Mouse (Mus musculus): ENCODE measurements around the gene 1110059E24Rik. TPM values are rescaled to one million over a fixed set of nuclear protein-coding genes. Genes with fewer than 3 reads are reported as not detected.

The 1110059E24Rik gene
- polyA plus RNA-seq, 2 experiments: 35.0 to 55.0 TPM

DNA sequence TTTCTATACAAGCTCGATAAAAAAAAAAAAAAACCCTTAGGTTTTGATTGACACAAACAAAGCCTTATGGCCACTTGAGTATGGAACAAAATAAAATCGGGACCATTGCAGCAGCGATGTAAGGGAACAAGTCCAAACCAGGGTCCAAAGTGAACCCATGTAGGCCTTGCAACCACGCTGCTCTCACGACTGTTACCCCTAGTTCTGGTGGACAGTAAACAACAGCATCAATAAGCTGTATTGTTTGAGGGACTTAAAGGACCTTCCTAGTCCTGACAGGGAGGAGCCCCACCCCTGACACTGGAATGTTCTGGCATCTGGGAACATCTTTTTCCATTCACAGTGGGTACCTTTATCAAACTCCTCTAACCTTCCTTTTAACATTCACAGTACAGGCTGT, 68.8 kb downstream of the 1110059E24Rik start:
- H3K4me1 ChIP-seq (ENCODE audit: control insufficient read depth, insufficient read depth, low read length): no peaks in the 10 kb centered on the region
- no peak for ATAC-seq (ENCODE audit: low FRiP score, low read depth)
- H3K27ac ChIP-seq (replicated peaks; ENCODE audit: low read depth, low read length): no peak overlapping the region
- no peak overlapping the region for H3K4me2 ChIP-seq (replicated peaks; ENCODE audit: low read depth, low read length, severe bottlenecking)
- H3K27me3 ChIP-seq (ENCODE audit: control insufficient read depth, insufficient read depth, low read length): no peaks in the 10 kb centered on the region
- H3K36me3 ChIP-seq (ENCODE audit: control insufficient read depth, insufficient read depth, low read length): no peaks in the 10 kb centered on the region
- WGBS: 78% methylated on average over 5 of the region's 5 CpGs
- no peak overlapping the region for H3K9ac ChIP-seq (ENCODE audit: low read depth, low read length, severe bottlenecking)
- TF ChIP-seq POLR2A (IDR thresholded peaks at IDR 0.05; ENCODE audit: borderline replicate concordance, extremely low read depth, insufficient read depth, insufficient read length): no peak
- H3K9me3 ChIP-seq (ENCODE audit: control insufficient read depth, low read length): no peaks in the 10 kb centered on the region
- H3K4me3 ChIP-seq (replicated peaks; ENCODE audit: low read length): no peak overlapping the region
- DNase-seq (ENCODE audit: low spot score): no peak

DNA sequence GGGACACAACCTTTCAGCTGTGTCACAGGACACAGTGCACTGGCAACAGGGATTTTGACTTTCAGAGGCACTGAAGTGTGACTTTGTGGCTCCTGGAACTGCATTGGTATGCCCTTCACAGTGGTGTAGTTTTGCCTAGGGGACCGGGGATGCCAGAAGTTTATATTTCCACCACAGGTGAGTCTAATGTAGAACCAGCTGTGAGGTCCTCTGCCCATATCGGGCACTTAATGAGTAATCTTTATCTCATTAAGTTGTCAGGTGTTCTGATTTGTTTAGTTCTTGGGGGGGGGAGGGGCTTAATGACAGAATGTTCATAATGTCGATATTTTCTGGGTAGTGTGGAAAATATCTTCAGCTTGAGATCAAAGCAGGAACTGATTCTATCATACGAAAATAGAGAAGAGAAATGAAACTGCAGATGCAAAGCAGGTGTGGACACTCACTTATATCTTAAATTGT, 69.2 kb downstream of the 1110059E24Rik start:
- no peak for TF ChIP-seq POLR2A (IDR thresholded peaks at IDR 0.05; ENCODE audit: borderline replicate concordance, extremely low read depth, insufficient read depth, insufficient read length)
- Histone ChIP-seq H3K4me1 (ENCODE audit: control insufficient read depth, insufficient read depth, low read length) (no peaks in the 10 kb centered on the region), H3K4me3 (replicated peaks; ENCODE audit: low read length) (no peak overlapping the region), H3K9me3 (ENCODE audit: control insufficient read depth, low read length) (no peaks in the 10 kb centered on the region), H3K4me2 (replicated peaks; ENCODE audit: low read depth, low read length, severe bottlenecking) (no peak overlapping the region), H3K27me3 (ENCODE audit: control insufficient read depth, insufficient read depth, low read length) (no peaks in the 10 kb centered on the region), H3K27ac (replicated peaks; ENCODE audit: low read depth, low read length) (no peak overlapping the region), H3K9ac (ENCODE audit: low read depth, low read length, severe bottlenecking) (no peak overlapping the region), H3K36me3 (ENCODE audit: control insufficient read depth, insufficient read depth, low read length) (no peaks in the 10 kb centered on the region)
- ATAC-seq (ENCODE audit: low FRiP score, low read depth): no peak
- DNase-seq (ENCODE audit: low spot score): no peak
- 76% methylated on average over 4 of the region's 4 CpGs for WGBS

DNA sequence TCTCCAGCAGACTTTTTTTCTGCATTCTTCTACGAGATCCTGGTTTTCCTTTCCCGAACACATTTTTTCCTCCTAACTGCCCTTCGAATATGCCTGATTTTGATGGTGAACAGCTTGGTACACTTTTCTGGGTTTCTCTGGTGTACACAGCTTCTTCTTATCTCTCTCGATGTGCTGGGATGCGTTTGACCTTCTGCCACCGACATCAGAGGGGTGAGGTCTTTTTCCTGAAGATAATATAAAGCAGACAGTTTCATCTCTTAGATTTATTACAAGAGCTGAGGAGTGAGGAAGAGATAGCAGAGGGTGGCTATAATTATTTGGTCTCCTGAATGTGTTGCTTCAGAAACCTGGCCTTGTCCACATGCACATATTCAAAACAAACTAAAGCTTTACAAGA, 71.4 kb downstream of the 1110059E24Rik start:
- H3K36me3 ChIP-seq (ENCODE audit: control insufficient read depth, insufficient read depth, low read length): no peaks in the 10 kb centered on the region
- WGBS: 58% methylated on average over 6 of the region's 6 CpGs
- no peaks in the 10 kb centered on the region for H3K9me3 ChIP-seq (ENCODE audit: control insufficient read depth, low read length)
- no peak overlapping the region for H3K4me2 ChIP-seq (replicated peaks; ENCODE audit: low read depth, low read length, severe bottlenecking)
- H3K27me3 ChIP-seq (ENCODE audit: control insufficient read depth, insufficient read depth, low read length): no peaks in the 10 kb centered on the region
- no peak for TF ChIP-seq POLR2A (IDR thresholded peaks at IDR 0.05; ENCODE audit: borderline replicate concordance, extremely low read depth, insufficient read depth, insufficient read length)
- ATAC-seq (ENCODE audit: low FRiP score, low read depth): no peak
- no peak overlapping the region for H3K27ac ChIP-seq (replicated peaks; ENCODE audit: low read depth, low read length)
- H3K4me1 ChIP-seq (ENCODE audit: control insufficient read depth, insufficient read depth, low read length): no peaks in the 10 kb centered on the region
- no peak overlapping the region for H3K4me3 ChIP-seq (replicated peaks; ENCODE audit: low read length)
- no peak for DNase-seq (ENCODE audit: low spot score)
- H3K9ac ChIP-seq (ENCODE audit: low read depth, low read length, severe bottlenecking): no peak overlapping the region

DNA sequence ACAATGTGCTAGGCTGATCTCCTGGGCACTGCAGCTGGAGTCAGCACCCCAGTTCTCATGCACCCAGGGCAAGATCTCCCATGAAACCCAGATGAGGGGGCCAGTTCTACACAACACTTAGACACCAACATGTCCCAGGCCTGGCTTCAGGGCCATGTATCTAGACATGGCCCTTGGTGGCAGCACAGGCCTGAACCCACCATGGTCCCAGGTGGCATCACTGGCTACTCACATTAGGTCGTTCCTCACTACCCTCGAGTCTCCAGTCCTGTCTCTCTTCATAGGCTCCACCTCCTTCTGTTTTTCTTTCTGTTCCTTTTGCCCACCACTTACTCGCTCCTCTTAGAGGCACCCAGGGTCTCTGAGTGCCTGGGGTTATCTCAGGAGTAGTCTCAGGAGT, 72.9 kb downstream of the 1110059E24Rik start:
- ATAC-seq (ENCODE audit: low FRiP score, low read depth) (no peak), DNase-seq (ENCODE audit: low spot score) (no peak)
- H3K4me2 ChIP-seq (replicated peaks; ENCODE audit: low read depth, low read length, severe bottlenecking): no peak overlapping the region
- H3K9me3 ChIP-seq (ENCODE audit: control insufficient read depth, low read length): no peaks in the 10 kb centered on the region
- no peak overlapping the region for H3K27ac ChIP-seq (replicated peaks; ENCODE audit: low read depth, low read length)
- H3K36me3 ChIP-seq (ENCODE audit: control insufficient read depth, insufficient read depth, low read length): no peaks in the 10 kb centered on the region
- H3K27me3 ChIP-seq (ENCODE audit: control insufficient read depth, insufficient read depth, low read length): no peaks in the 10 kb centered on the region
- no peak for TF ChIP-seq POLR2A (IDR thresholded peaks at IDR 0.05; ENCODE audit: borderline replicate concordance, extremely low read depth, insufficient read depth, insufficient read length)
- WGBS: 82% methylated on average over 3 of the region's 3 CpGs
- no peak overlapping the region for H3K4me3 ChIP-seq (replicated peaks; ENCODE audit: low read length)
- no peak overlapping the region for H3K9ac ChIP-seq (ENCODE audit: low read depth, low read length, severe bottlenecking)
- no peaks in the 10 kb centered on the region for H3K4me1 ChIP-seq (ENCODE audit: control insufficient read depth, insufficient read depth, low read length)

DNA sequence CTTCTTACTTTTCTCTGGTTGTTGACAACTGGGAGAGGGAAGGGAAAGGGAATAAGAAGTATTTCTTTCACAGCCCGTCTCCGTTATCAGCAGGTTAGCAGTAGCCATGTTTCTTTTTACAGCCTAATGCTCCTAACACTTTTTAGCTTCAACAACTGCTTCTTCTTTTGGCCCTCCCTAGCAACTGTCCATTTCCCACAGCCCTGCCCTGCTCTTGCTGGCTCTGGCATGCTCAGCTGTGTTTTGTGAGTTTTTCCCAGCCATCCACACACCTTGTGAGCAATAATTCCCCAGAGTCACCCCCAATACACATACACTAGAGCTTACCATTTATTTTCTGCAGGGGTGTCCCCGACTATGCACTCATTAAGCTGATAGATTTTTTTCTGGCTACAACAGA, 75.3 kb downstream of the 1110059E24Rik start:
- Histone ChIP-seq H3K27ac (replicated peaks; ENCODE audit: low read depth, low read length) (no peak overlapping the region), H3K4me1 (ENCODE audit: control insufficient read depth, insufficient read depth, low read length) (no peaks in the 10 kb centered on the region), H3K4me3 (replicated peaks; ENCODE audit: low read length) (no peak overlapping the region), H3K9ac (ENCODE audit: low read depth, low read length, severe bottlenecking) (no peak overlapping the region), H3K27me3 (ENCODE audit: control insufficient read depth, insufficient read depth, low read length) (no peaks in the 10 kb centered on the region), H3K9me3 (ENCODE audit: control insufficient read depth, low read length) (no peaks in the 10 kb centered on the region), H3K4me2 (replicated peaks; ENCODE audit: low read depth, low read length, severe bottlenecking) (no peak overlapping the region), H3K36me3 (ENCODE audit: control insufficient read depth, insufficient read depth, low read length) (no peaks in the 10 kb centered on the region)
- no peak for TF ChIP-seq POLR2A (IDR thresholded peaks at IDR 0.05; ENCODE audit: borderline replicate concordance, extremely low read depth, insufficient read depth, insufficient read length)
- WGBS: 62% methylated on average over 3 of the region's 3 CpGs
- DNase-seq (ENCODE audit: low spot score) (no peak), ATAC-seq (ENCODE audit: low FRiP score, low read depth) (no peak)

DNA sequence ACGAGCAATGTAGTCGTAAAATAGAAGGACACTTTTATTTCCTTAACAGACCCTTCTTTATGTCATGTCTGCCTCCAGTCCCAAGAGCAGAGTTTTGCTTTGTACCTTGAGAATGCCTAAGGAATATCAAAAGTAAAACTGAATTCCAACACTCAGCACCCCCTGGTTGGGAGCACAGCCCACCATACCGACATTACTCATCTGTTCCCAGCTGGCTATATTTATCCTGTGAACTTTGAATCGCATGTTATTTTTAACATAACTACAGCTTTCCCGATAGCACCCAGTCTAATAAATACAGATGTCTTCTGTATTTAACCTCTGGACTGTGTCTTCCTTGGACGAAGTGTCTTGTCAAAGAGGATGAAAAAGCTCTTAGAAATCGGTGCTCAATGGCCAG, 80.8 kb downstream of the 1110059E24Rik start:
- no peak for TF ChIP-seq POLR2A (IDR thresholded peaks at IDR 0.05; ENCODE audit: borderline replicate concordance, extremely low read depth, insufficient read depth, insufficient read length)
- no peaks in the 10 kb centered on the region for H3K9me3 ChIP-seq (ENCODE audit: control insufficient read depth, low read length)
- H3K27ac ChIP-seq (replicated peaks; ENCODE audit: low read depth, low read length): no peak overlapping the region
- H3K4me3 ChIP-seq (replicated peaks; ENCODE audit: low read length): no peak overlapping the region
- H3K4me2 ChIP-seq (replicated peaks; ENCODE audit: low read depth, low read length, severe bottlenecking): peak overlapping the region; percentile 10; the same call in 1 of the 2 replicates
- no peak overlapping the region for H3K9ac ChIP-seq (ENCODE audit: low read depth, low read length, severe bottlenecking)
- 0 out of 2 replicates have a peak, but pooled peaks cover 2% of the 10 kb centered on the region for H3K4me1 ChIP-seq (ENCODE audit: control insufficient read depth, insufficient read depth, low read length)
- no peaks in the 10 kb centered on the region for H3K27me3 ChIP-seq (ENCODE audit: control insufficient read depth, insufficient read depth, low read length)
- no peaks in the 10 kb centered on the region for H3K36me3 ChIP-seq (ENCODE audit: control insufficient read depth, insufficient read depth, low read length)
- WGBS: 62% methylated on average over 7 of the region's 7 CpGs
- DNase-seq (ENCODE audit: low spot score): no peak
- ATAC-seq (ENCODE audit: low FRiP score, low read depth): no peak

Data from limb, embryonic 14.5 days (tissue).